Mouse (Mus musculus): ENCODE measurements around the gene Coa5. TPM values are rescaled to one million over a fixed set of nuclear protein-coding genes. Genes with fewer than 3 reads are reported as not detected.

Gene Coa5
- total and polyA plus RNA-seq, 3 experiments = 43.8 to 79.8 (median 62.8) TPM

- no peak overlapping the region for H3K27ac ChIP-seq (ENCODE audit: insufficient read depth, low read depth)
- no peak overlapping the region for H3K9ac ChIP-seq (ENCODE audit: insufficient read depth, low read depth)
- H3K4me3 ChIP-seq (replicated peaks in 1 of 3; ENCODE audit: low read depth in 2 of 3, low read length in 2 of 3, poor library complexity in 1 of 3) = no peak overlapping the region
- no peaks in the 10 kb centered on the region for H3K27me3 ChIP-seq (replicated peaks)
- no peaks in the 10 kb centered on the region for H3K9me3 ChIP-seq (replicated peaks; ENCODE audit: low read length)
- dilution Hi-C loops (cut with MboI; ENCODE audit: extremely low pct_ligation_motif_present, extremely low pct_unique_long_range_greater_than_20kb, low sequenced_read_pairs) = no loop called here
- H3K4me1 ChIP-seq (ENCODE audit: control insufficient read depth in 1 of 2, insufficient read depth in 2 of 2) = peaks cover 4 to 20% of the 10 kb centered on the region in 2 experiments
- in situ Hi-C loops (cut with MboI; ENCODE audit: low pct_ligation_motif_present, low pct_unique_long_range_greater_than_20kb, low sequenced_read_pairs) = no loop called here
- H3K36me3 ChIP-seq (replicated peaks in 1 of 2; ENCODE audit: control insufficient read depth in 1 of 2, insufficient read depth in 1 of 2, low read length in 1 of 2) = peaks cover 32 to 74% of the 10 kb centered on the region in 2 experiments
- DNase-seq (ENCODE audit: extremely low read depth) = no peak
- no peak for TF ChIP-seq RAD21 (IDR thresholded peaks at IDR 0.05; ENCODE audit: low read depth, low read length)
- TF ChIP-seq UBTF (IDR thresholded peaks at IDR 0.05; ENCODE audit: low read depth, low read length) = no peak
- TF ChIP-seq ZMIZ1 (IDR thresholded peaks at IDR 0.05; ENCODE audit: low read depth, low read length) = no peak
- TF ChIP-seq MAFK (IDR thresholded peaks at IDR 0.05; ENCODE audit: insufficient replicate concordance, low read length) = no peak
- TF ChIP-seq JUND (conservative IDR thresholded peaks at IDR 0.05; ENCODE audit: low read depth, low read length) = no peak
- no peak for TF ChIP-seq MXI1 (IDR thresholded peaks at IDR 0.05; ENCODE audit: low read depth, low read length)
- no peaks in the 10 kb centered on the region for H3K79me2 ChIP-seq (replicated peaks; ENCODE audit: control insufficient read depth, extremely low read depth, insufficient read depth, poor library complexity, severe bottlenecking)
- H3K4me2 ChIP-seq (ENCODE audit: insufficient read depth, low read depth, poor library complexity, severe bottlenecking) = no peak overlapping the region
These were observed 53.2 kb downstream of the Coa5 start for GRCm38 (mm10) chr1:37376751-37377150.

- Histone ChIP-seq H3K4me2 (ENCODE audit: insufficient read depth, low read depth, poor library complexity, severe bottlenecking) (no peak overlapping the region), H3K79me2 (replicated peaks; ENCODE audit: control insufficient read depth, extremely low read depth, insufficient read depth, poor library complexity, severe bottlenecking) (no peaks in the 10 kb centered on the region), H3K4me1 (ENCODE audit: control insufficient read depth in 1 of 2, insufficient read depth in 2 of 2) (peaks cover 4 to 20% of the 10 kb centered on the region in 2 experiments), H3K4me3 (replicated peaks in 1 of 3; ENCODE audit: low read depth in 2 of 3, low read length in 2 of 3, poor library complexity in 1 of 3) (no peak overlapping the region), H3K27ac (ENCODE audit: insufficient read depth, low read depth) (no peak overlapping the region), H3K27me3 (replicated peaks) (no peaks in the 10 kb centered on the region), H3K9ac (ENCODE audit: insufficient read depth, low read depth) (no peak overlapping the region), H3K9me3 (replicated peaks; ENCODE audit: low read length) (no peaks in the 10 kb centered on the region), H3K36me3 (replicated peaks in 1 of 2; ENCODE audit: control insufficient read depth in 1 of 2, insufficient read depth in 1 of 2, low read length in 1 of 2) (peaks cover 37 to 76% of the 10 kb centered on the region in 2 experiments)
- dilution Hi-C loops (cut with MboI; ENCODE audit: extremely low pct_ligation_motif_present, extremely low pct_unique_long_range_greater_than_20kb, low sequenced_read_pairs) (no loop called here), in situ Hi-C loops (cut with MboI; ENCODE audit: low pct_ligation_motif_present, low pct_unique_long_range_greater_than_20kb, low sequenced_read_pairs) (no loop called here)
- no peak for DNase-seq (ENCODE audit: extremely low read depth)
- TF ChIP-seq CHD1 (IDR thresholded peaks at IDR 0.05; ENCODE audit: low read depth, low read length) (no peak), TCF12 (IDR thresholded peaks at IDR 0.05; ENCODE audit: low read depth, low read length) (no peak), USF1 (IDR thresholded peaks at IDR 0.05; ENCODE audit: low read depth, low read length) (no peak), ZKSCAN1 (IDR thresholded peaks at IDR 0.05; ENCODE audit: borderline replicate concordance, low read depth, low read length) (no peak), RCOR1 (conservative IDR thresholded peaks at IDR 0.05; ENCODE audit: low read depth, low read length) (no peak), USF2 (conservative IDR thresholded peaks at IDR 0.05; ENCODE audit: low read depth, low read length) (no peak), RAD21 (IDR thresholded peaks at IDR 0.05; ENCODE audit: low read depth, low read length) (no peak), MAFK (IDR thresholded peaks at IDR 0.05; ENCODE audit: insufficient replicate concordance, low read length) (no peak), ETS1 (conservative IDR thresholded peaks at IDR 0.05; ENCODE audit: low read depth, low read length) (no peak), JUND (conservative IDR thresholded peaks at IDR 0.05; ENCODE audit: low read depth, low read length) (no peak), PAX5 (IDR thresholded peaks at IDR 0.05; ENCODE audit: low read length) (no peak), TBP (conservative IDR thresholded peaks at IDR 0.05; ENCODE audit: low read depth, low read length) (no peak), CHD2 (IDR thresholded peaks at IDR 0.05; ENCODE audit: low read length) (no peak), MXI1 (IDR thresholded peaks at IDR 0.05; ENCODE audit: low read depth, low read length) (no peak), ZNF384 (IDR thresholded peaks at IDR 0.05; ENCODE audit: low read depth, low read length) (no peak), ELF1 (IDR thresholded peaks at IDR 0.05; ENCODE audit: low read depth, low read length) (no peak), MAX (IDR thresholded peaks at IDR 0.05; ENCODE audit: low read length) (no peak), MEF2A (IDR thresholded peaks at IDR 0.05; ENCODE audit: borderline replicate concordance, low read depth, low read length) (no peak), KAT2A (IDR thresholded peaks at IDR 0.05; ENCODE audit: insufficient replicate concordance, low read length) (no peak), ZC3H11A (IDR thresholded peaks at IDR 0.05; ENCODE audit: low read depth, low read length) (no peak)
These were observed 53.7 kb downstream of the Coa5 start for GRCm38 (mm10) chr1:37376177-37376576.
